Mouse (Mus musculus) left cerebral cortex, adult 8-10 months (tissue): Measurements from ENCODE around the gene Selenoi. TPM values are rescaled to one million over a fixed set of nuclear protein-coding genes. Genes with fewer than 3 reads are reported as not detected.

ENCODE experiments used
- DNase-seq, 2 experiments: peaks; one replicate each; pipeline ENCODE4 v3.0.0; 2022; ENCODE audit warnings: low spot score in 2 of 2
- total RNA-seq, 4 experiments: library from RNA; stranded (reverse); gene quantifications; 2 replicates each; pipeline ENCODE4 v1.2.4; 2022

Gene Selenoi
- total RNA-seq, 4 experiments from 2014 or later: 37.8 to 62.2 (median 48.9) TPM

DNA sequence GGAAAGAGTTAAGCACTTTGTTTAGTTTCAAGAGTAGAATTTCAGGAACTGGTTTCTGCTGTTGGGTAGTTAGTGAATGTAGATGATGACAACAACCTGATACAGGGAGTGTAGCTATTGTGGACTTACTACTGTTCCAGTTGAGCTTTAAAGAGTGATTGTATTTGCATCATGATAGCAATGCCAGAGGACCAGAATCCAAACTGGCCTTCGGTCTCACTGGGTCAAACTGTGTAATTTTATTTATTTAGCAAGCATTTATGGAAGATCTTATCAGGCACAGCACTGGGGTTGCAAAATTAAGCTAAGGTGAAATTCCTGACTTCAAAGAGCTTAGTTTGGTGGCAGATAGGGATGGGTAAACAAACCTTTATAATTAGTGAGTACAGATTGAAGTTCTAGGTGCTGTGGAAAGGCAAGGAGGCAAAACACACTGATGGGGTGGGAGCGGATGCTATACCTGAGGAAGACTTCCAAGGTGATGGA, 3.3 kb downstream of the Selenoi start:
- DNase-seq: no peak

GRCm38 (mm10) chr5:30238533-30238932, 6.2 kb downstream of the Selenoi start:
- no peak for DNase-seq

- DNase-seq: no peak
Measured at GRCm38 (mm10) chr5:30240552-30240951, 8.2 kb downstream of the Selenoi start.

- no peak for DNase-seq
Measured at GRCm38 (mm10) chr5:30242410-30242809, 10.0 kb downstream of the Selenoi start.

DNA sequence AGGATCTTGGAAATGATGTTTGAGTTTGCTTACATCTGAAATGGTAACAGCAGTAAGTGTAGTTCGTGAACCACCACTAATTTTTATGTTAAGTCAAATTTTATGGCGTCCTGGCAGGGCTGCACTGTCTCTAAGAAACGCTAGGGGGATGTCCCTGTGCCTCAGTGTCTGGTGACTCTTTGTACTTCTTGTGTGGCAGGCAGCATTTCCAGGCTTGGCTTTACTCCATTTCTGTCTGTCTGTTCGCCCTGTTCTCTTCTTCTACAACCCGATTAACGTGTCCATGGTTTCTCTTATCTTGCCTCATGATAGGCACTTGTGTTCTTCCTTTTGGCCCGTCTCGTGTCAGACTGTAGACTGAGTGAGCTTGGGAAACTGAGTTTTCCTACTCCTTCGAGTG, 11.4 kb downstream of the Selenoi start:
- DNase-seq: no peak

- DNase-seq: no peak
Measured at GRCm38 (mm10) chr5:30245861-30246416, 13.6 kb downstream of the Selenoi start.

DNA sequence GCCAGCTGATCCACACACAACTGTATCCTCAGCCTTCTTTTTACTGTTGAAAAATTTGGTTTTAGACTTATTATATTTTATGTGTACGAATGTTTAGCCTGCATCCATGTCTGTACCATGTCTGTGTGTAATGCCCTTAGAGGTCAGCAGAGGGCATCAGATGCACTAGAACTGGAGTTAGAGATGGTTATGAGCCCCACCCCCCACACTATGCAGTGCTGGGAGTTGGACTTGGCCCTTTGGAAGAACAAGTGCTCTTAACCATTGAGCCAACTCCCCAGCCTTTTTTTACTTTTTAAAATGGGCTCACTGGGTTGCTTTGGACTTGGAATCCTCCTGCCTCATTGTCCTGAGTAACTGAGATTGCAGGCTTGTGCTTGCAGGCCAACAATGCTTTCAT, 15.3 kb downstream of the Selenoi start:
- DNase-seq: no peak

- no peak for DNase-seq
Measured at GRCm38 (mm10) chr5:30255567-30256354, 23.4 kb downstream of the Selenoi start.

- DNase-seq: no peak
Measured at GRCm38 (mm10) chr5:30258776-30259175, 26.4 kb downstream of the Selenoi start.

GRCm38 (mm10) chr5:30270571-30271190, 38.3 kb downstream of the Selenoi start:
- DNase-seq: peak; percentile 11 to 75

DNA sequence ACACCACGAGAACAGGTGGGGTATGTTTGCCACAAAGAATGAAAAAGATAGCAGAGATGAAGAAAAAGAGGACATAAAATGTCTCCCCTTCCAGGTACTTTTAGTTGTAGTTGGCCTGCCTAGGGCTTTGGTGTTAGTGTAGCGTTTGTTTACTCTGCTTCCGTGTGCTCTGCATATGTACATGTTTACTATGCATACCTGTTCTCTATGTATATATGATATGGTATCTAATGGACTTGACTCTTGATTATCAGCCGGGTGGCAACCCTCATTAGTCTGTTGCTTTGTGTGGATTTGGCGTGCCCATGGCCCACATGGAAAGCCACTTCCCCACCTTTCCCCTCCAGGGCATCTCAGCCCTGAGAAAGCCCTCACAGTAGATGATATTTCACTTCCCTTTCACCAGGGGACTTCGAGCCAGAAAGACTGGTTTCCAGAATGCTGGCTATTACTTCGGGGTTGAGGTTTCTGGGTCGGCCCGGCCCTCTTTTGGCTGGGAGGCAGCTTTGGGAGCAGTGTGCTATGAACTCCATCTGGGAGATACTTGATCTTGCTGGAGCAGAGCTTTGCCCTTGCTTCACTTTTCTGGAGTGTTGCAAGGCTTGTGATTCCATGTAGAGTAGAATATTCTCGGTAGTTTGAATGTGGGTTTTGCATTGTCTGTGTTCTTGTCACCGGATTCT, 39.4 kb downstream of the Selenoi start:
- DNase-seq: no peak

- no peak for DNase-seq
Measured at GRCm38 (mm10) chr5:30276361-30276760, 44.0 kb downstream of the Selenoi start.

DNA sequence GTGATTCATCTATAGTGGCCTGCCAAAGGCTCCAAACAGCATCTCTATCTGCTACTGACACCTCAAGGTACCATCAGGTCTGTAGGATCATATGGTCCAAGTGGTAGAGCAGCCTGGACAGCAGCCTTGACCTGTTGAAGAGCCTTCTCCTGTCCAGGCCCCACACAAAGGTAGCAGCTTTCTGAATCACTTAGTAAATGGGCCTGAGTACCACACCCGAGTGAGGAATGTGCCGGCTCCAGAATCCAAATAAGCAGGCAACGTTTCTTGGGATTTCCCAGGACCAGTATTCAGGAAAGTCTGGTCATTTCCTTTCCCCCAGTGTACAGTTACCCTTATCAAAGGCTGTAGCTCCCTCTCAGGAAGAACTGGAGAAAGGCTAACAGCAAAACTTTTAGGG, 46.6 kb downstream of the Selenoi start:
- no peak for DNase-seq

GRCm38 (mm10) chr5:30279446-30279845, 47.1 kb downstream of the Selenoi start:
- DNase-seq: no peak

DNA sequence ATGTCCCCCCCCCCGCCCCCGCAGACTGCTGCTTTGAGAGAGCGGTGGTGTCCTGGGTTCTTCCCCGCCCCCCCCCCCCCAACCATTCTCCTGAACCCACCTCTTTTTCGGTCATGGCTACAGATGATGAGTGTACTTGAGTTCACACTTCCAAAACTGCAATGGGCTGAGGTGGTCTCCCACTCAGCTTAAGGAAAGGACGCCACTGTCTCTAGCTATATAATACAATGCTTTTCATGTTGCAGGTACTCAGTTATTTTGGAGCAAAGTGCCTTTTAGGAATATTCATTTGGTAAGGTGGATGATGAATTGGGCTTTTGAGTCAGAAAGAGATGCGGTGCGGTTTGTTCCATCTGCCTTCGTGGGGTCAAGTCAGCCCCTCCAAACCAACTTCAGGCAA, 48.5 kb downstream of the Selenoi start:
- DNase-seq: no peak

- peak; percentile 53 to 59 for DNase-seq
Measured at GRCm38 (mm10) chr5:30281291-30281732, 48.9 kb downstream of the Selenoi start, which contains the start of gene Drc1. Drc1 (plus strand) TSS chr5:30281388.

- DNase-seq: no peak
Measured at GRCm38 (mm10) chr5:30285944-30286799, 53.8 kb downstream of the Selenoi start.

GRCm38 (mm10) chr5:30287106-30287882, 54.9 kb downstream of the Selenoi start:
- DNase-seq: no peak
